In the genomic region with DNA sequence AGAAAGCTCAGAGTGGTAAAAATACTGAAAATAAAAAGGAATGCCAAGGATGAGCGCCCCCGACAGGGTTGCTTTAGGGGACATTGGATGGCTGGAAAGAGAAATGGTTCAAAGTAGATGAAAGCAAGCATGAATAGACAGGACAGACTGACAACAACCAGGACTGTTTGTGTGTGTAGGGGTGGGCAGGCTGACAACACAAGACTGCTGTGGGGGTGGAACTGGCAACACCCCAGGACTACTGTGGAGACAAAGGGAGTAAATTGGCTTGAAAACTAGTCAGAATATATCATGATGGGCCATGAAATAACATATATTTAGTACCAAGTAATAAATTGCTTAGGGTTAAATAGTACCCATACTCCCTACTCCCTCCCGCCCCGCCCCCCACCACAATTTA, we compare ENCODE assay signal across 27 mouse cellular contexts.
"Had no signal": no experiment of that assay in that cellular context is flagged by ENCODE, and none has a peak within 500 bp of the region (broad histone marks: within the 10 kb centered on the region; RNA-seq: fewer than 3 reads in every experiment).

No protein-coding gene starts in this region.

- H3K9me3 ChIP-seq: heart, embryonic 13.5 days; heart, embryonic 15.5 days; hindbrain, embryonic 12.5 days; intestine, embryonic 15.5 days; kidney, embryonic 15.5 days; limb, embryonic 13.5 days; limb, embryonic 15.5 days; liver, embryonic 12.5 days had no signal

- H3K9ac ChIP-seq: forebrain, postnatal 0 days; heart, embryonic 13.5 days; heart, embryonic 15.5 days; hindbrain, embryonic 12.5 days; hindbrain, embryonic 14.5 days; intestine, embryonic 15.5 days; kidney, embryonic 15.5 days; limb, embryonic 13.5 days; limb, embryonic 15.5 days; liver, embryonic 12.5 days; liver, embryonic 14.5 days had no signal

- ATAC-seq: forebrain, postnatal 0 days; hindbrain, embryonic 16.5 days; inflammation-experienced regulatory T-cells, adult 6 months; intestine, embryonic 15.5 days; liver, embryonic 12.5 days had no signal

- H3K4me2 ChIP-seq: heart, embryonic 11.5 days; heart, embryonic 13.5 days; heart, embryonic 15.5 days; hindbrain, embryonic 12.5 days; hindbrain, embryonic 14.5 days; intestine, embryonic 15.5 days; kidney, embryonic 15.5 days; limb, embryonic 13.5 days; limb, embryonic 15.5 days; liver, embryonic 12.5 days had no signal

- H3K4me3 ChIP-seq: heart, adult 2 months; heart, embryonic 13.5 days; heart, embryonic 15.5 days; hindbrain, embryonic 12.5 days; intestine, embryonic 15.5 days; kidney, embryonic 15.5 days; limb, embryonic 13.5 days; limb, embryonic 15.5 days; liver, embryonic 12.5 days had no signal

- H3K36me3 ChIP-seq: heart, embryonic 13.5 days; heart, embryonic 15.5 days; hindbrain, embryonic 12.5 days; intestine, embryonic 15.5 days; kidney, embryonic 15.5 days; limb, embryonic 13.5 days; limb, embryonic 15.5 days; liver, embryonic 12.5 days had no signal

- H3K4me1 ChIP-seq: heart, embryonic 13.5 days; heart, embryonic 15.5 days; hindbrain, embryonic 12.5 days; intestine, embryonic 15.5 days; kidney, embryonic 15.5 days; limb, embryonic 15.5 days; liver, embryonic 12.5 days had no signal

- H3K27me3 ChIP-seq: heart, embryonic 13.5 days; heart, embryonic 15.5 days; hindbrain, embryonic 12.5 days; intestine, embryonic 15.5 days; limb, embryonic 13.5 days; limb, embryonic 15.5 days; liver, embryonic 12.5 days had no signal

- H3K27ac ChIP-seq: heart, adult 2 months; heart, embryonic 13.5 days; heart, embryonic 15.5 days; hindbrain, embryonic 12.5 days; hindbrain, embryonic 14.5 days; intestine, embryonic 15.5 days; kidney, embryonic 15.5 days; kidney, postnatal 0 days; limb, embryonic 13.5 days; limb, embryonic 15.5 days; liver, embryonic 12.5 days; liver, embryonic 14.5 days had no signal

- DNase-seq: forebrain, postnatal 0 days; gastrocnemius, postnatal 14 days; gastrocnemius, postnatal 36 days; heart, adult 11 months; heart, adult 2 months; heart, postnatal 14 days; heart, postnatal 36 days; kidney, adult 11 months; kidney, adult 2 months; kidney, adult 9 months; kidney, postnatal 14 days; kidney, postnatal 36 days; left cerebral cortex, postnatal 4 days had no signal
